Mouse (Mus musculus) skeletal muscle tissue, adult 2 months (tissue): ENCODE data around the gene Olfr1158.
"Not testable (repeated sequence)": the region's sequence is repeated elsewhere in the genome, so short reads cannot be mapped to it uniquely, and the experiment has no call there.

Source experiments
- DNase-seq: peaks from one replicate; pipeline ENCODE4 v3.0.0-alpha.2; 2012; ENCODE audit warnings: low read depth, low spot score

The Olfr1158 gene

GRCm38 (mm10) chr2:87989813-87990212, at the start of gene Olfr1158:
TSS of gene Olfr1158 (plus strand) at chr2:87990113.
- no peak for DNase-seq

GRCm38 (mm10) chr2:87945037-87945436, 44.9 kb upstream of the Olfr1158 start, which contains the start of gene Olfr1155:
TSS of gene Olfr1155 (minus strand) at chr2:87945137.
- DNase-seq = no peak

- no peak for DNase-seq
These were observed 36.9 kb upstream of the Olfr1158 start, which contains the start of gene Olfr1156 for GRCm38 (mm10) chr2:87953000-87953399. TSS of gene Olfr1156 (minus strand) at chr2:87953100.

- no peak for DNase-seq
These were observed 21.7 kb upstream of the Olfr1158 start, which contains the start of gene Olfr1157 for GRCm38 (mm10) chr2:87968199-87968598. TSS of gene Olfr1157 (minus strand) at chr2:87968299.

DNA sequence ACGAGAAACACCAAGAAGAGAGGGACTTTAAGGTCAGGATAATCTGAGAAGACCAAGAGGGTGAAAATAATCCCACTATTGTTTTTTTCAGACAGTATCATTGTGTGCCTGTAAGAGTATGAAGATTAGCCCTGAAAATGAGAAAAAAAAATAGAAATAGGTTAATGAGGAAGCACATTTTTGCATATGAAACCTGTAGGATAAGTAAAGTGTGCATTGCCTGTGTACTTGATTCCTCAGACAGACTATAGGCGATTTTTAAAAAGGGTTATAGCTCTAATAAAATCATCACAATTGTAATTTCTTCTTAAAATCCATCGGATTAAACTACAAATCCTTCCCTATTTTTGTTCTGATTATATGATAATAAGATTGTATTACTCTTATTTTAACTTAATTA, 15.3 kb upstream of the Olfr1158 start, which contains the start of gene Olfr74:
Gene Olfr74, minus strand, starts transcription at position 101 of the 400 bp plus-strand sequence.
- no peak for DNase-seq

GRCm38 (mm10) chr2:88007515-88008318, 17.8 kb downstream of the Olfr1158 start, which contains the start of gene Olfr1160:
TSS of gene Olfr1160 (minus strand) at chr2:88008268.
- DNase-seq = no peak

DNA sequence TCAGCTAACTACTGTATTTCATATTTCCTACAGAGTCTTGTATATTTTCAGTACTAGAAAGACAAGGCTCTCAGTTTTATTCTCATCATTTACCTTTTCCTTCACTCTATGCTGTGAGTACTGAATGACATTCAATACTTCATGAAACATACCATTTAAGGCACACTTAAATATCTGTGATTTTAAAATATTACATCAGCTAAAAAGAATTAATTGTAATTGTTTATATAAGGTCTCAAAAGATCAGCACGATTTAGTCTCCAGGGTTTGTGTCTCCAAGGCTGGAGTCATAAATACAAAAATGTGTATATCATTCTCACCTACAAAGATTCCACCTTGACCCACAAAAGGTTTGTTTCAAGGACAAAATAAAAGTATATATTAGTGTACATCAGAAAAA, 32.6 kb downstream of the Olfr1158 start, which contains the start of gene Olfr1161:
Gene Olfr1161, plus strand, starts transcription at position 301 of the 400 bp plus-strand sequence.
- not testable (repeated sequence) for DNase-seq

GRCm38 (mm10) chr2:88037599-88037998, 47.7 kb downstream of the Olfr1158 start, which contains the start of gene Olfr73:
TSS of gene Olfr73 (minus strand) at chr2:88037699.
- DNase-seq = no peak
